Comparison of ENCODE assay signal across 8 mouse cellular contexts in genomic region chr5:36483203-36484101, GRCm38 (mm10). TPM values are rescaled to one million over a fixed set of nuclear protein-coding genes. Genes with fewer than 3 reads are reported as not detected.
DNase-seq lines count a peak whose midpoint lies in the region; ATAC-seq and TF ChIP-seq lines count a peak whose summit lies in the region.

No protein-coding gene starts in this region.

- H3K27me3 ChIP-seq in kidney, embryonic 14.5 days (ENCODE audit: control insufficient read depth, insufficient read depth, low read length), result peaks cover 5% of the 10 kb centered on the region; the same call in 1 of the 2 replicates
- H3K27me3 ChIP-seq in forebrain, embryonic 15.5 days, result no peaks in the 10 kb centered on the region
- peaks cover 9% of the 10 kb centered on the region for H3K27me3 ChIP-seq in hindbrain, embryonic 12.5 days
- peaks cover 16% of the 10 kb centered on the region for H3K27me3 ChIP-seq in limb, embryonic 14.5 days (ENCODE audit: control insufficient read depth, insufficient read depth, low read length)
- H3K27me3 ChIP-seq in midbrain, embryonic 15.5 days (replicated peaks), result no peaks in the 10 kb centered on the region

- H3K4me3 ChIP-seq in kidney, embryonic 14.5 days (ENCODE audit: low read length), result peak overlapping the region; percentile 88
- H3K4me3 ChIP-seq in brown adipose tissue, adult 24 weeks (ENCODE audit: insufficient read depth, low read depth, low read length), result peak overlapping the region; percentile 99
- H3K4me3 ChIP-seq in forebrain, embryonic 15.5 days, result peak overlapping the region; percentile 96
- H3K4me3 ChIP-seq in hindbrain, embryonic 12.5 days, result peak overlapping the region; percentile 80
- H3K4me3 ChIP-seq in limb, embryonic 14.5 days (replicated peaks; ENCODE audit: low read length), result peak overlapping the region; percentile 89
- peak overlapping the region; percentile 95 for H3K4me3 ChIP-seq in midbrain, embryonic 15.5 days

- H3K9ac ChIP-seq in kidney, embryonic 14.5 days (ENCODE audit: low read depth, low read length), result peak overlapping the region; percentile 92
- peak overlapping the region; percentile 96 for H3K9ac ChIP-seq in forebrain, embryonic 15.5 days (replicated peaks)
- H3K9ac ChIP-seq in hindbrain, embryonic 12.5 days, result peak overlapping the region; percentile 94
- H3K9ac ChIP-seq in limb, embryonic 14.5 days (ENCODE audit: low read depth, low read length, severe bottlenecking), result peak overlapping the region; percentile 77
- H3K9ac ChIP-seq in midbrain, embryonic 15.5 days, result peak overlapping the region; percentile 94

- DNase-seq in kidney, adult 11 months, result no peak
- DNase-seq in limb, embryonic 14.5 days (ENCODE audit: low spot score), result peak; percentile 23
- peak; percentile 71 for DNase-seq in testis, postnatal 10 days (ENCODE audit: low spot score)

- no peak overlapping the region for H3K27ac ChIP-seq in kidney, embryonic 14.5 days (ENCODE audit: low read depth, low read length)
- H3K27ac ChIP-seq in brown adipose tissue, adult 24 weeks (replicated peaks; ENCODE audit: low read depth, low read length), result peak overlapping the region; percentile 75
- H3K27ac ChIP-seq in forebrain, embryonic 15.5 days (replicated peaks), result peak overlapping the region; percentile 78
- peak overlapping the region; percentile 82 for H3K27ac ChIP-seq in hindbrain, embryonic 12.5 days
- 0 out of 2 replicates have a peak overlapping the region, but pooled peaks have one; percentile 39 for H3K27ac ChIP-seq in limb, embryonic 14.5 days (replicated peaks; ENCODE audit: low read depth, low read length)
- peak overlapping the region; percentile 84 for H3K27ac ChIP-seq in midbrain, embryonic 15.5 days

- H3K36me3 ChIP-seq in kidney, embryonic 14.5 days (ENCODE audit: control insufficient read depth, insufficient read depth, low read length), result no peaks in the 10 kb centered on the region
- no peaks in the 10 kb centered on the region for H3K36me3 ChIP-seq in forebrain, embryonic 15.5 days
- H3K36me3 ChIP-seq in hindbrain, embryonic 12.5 days, result no peaks in the 10 kb centered on the region
- no peaks in the 10 kb centered on the region; the same call in 1 of the 2 replicates for H3K36me3 ChIP-seq in limb, embryonic 14.5 days (ENCODE audit: control insufficient read depth, insufficient read depth, low read length)
- H3K36me3 ChIP-seq in midbrain, embryonic 15.5 days (replicated peaks), result no peaks in the 10 kb centered on the region

- ATAC-seq in kidney, embryonic 14.5 days (ENCODE audit: low FRiP score, low TSS enrichment), result peak; percentile 45
- ATAC-seq in forebrain, embryonic 15.5 days (replicated peaks), result peak; percentile 26
- ATAC-seq in hindbrain, embryonic 12.5 days (ENCODE audit: low FRiP score), result peak; percentile 35
- ATAC-seq in limb, embryonic 14.5 days (ENCODE audit: low FRiP score, low read depth), result peak; percentile 17; the same call in 1 of the 2 replicates
- ATAC-seq in midbrain, embryonic 15.5 days (replicated peaks), result peak; percentile 68

- peak overlapping the region; percentile 86 for H3K4me2 ChIP-seq in kidney, embryonic 14.5 days (replicated peaks; ENCODE audit: low read depth, low read length)
- H3K4me2 ChIP-seq in forebrain, embryonic 15.5 days (replicated peaks), result peak overlapping the region; percentile 70
- H3K4me2 ChIP-seq in hindbrain, embryonic 12.5 days (replicated peaks), result peak overlapping the region; percentile 79
- peak overlapping the region; percentile 91 for H3K4me2 ChIP-seq in limb, embryonic 14.5 days (replicated peaks; ENCODE audit: low read depth, low read length, severe bottlenecking)
- peak overlapping the region; percentile 70 for H3K4me2 ChIP-seq in midbrain, embryonic 15.5 days

- peaks cover 17% of the 10 kb centered on the region for H3K4me1 ChIP-seq in kidney, embryonic 14.5 days (ENCODE audit: control insufficient read depth, insufficient read depth, low read length)
- H3K4me1 ChIP-seq in brown adipose tissue, adult 24 weeks (ENCODE audit: control insufficient read depth, insufficient read depth, insufficient read length, low read length), result peaks cover 41% of the 10 kb centered on the region
- peaks cover 39% of the 10 kb centered on the region for H3K4me1 ChIP-seq in forebrain, embryonic 15.5 days
- peaks cover 50% of the 10 kb centered on the region for H3K4me1 ChIP-seq in hindbrain, embryonic 12.5 days
- peaks cover 15% of the 10 kb centered on the region for H3K4me1 ChIP-seq in limb, embryonic 14.5 days (ENCODE audit: control insufficient read depth, insufficient read depth, low read length)
- H3K4me1 ChIP-seq in midbrain, embryonic 15.5 days, result peaks cover 42% of the 10 kb centered on the region

- TF ChIP-seq POLR2A in limb, embryonic 14.5 days (IDR thresholded peaks at IDR 0.05; ENCODE audit: borderline replicate concordance, extremely low read depth, insufficient read depth, insufficient read length), result no peak

- 1% methylated on average over 57 of the region's 58 CpGs for WGBS in kidney, embryonic 14.5 days
- WGBS in forebrain, embryonic 15.5 days, result 1% methylated on average over 56 of the region's 58 CpGs
- WGBS in hindbrain, embryonic 12.5 days, result 1% methylated on average over 58 of the region's 58 CpGs
- WGBS in limb, embryonic 14.5 days, result 2% methylated on average over 41 of the region's 58 CpGs
- WGBS in midbrain, embryonic 15.5 days, result 1% methylated on average over 53 of the region's 58 CpGs

- H3K9me3 ChIP-seq in kidney, embryonic 14.5 days (ENCODE audit: control insufficient read depth, low read length), result no peaks in the 10 kb centered on the region
- H3K9me3 ChIP-seq in forebrain, embryonic 15.5 days, result no peaks in the 10 kb centered on the region
- H3K9me3 ChIP-seq in hindbrain, embryonic 12.5 days (replicated peaks), result no peaks in the 10 kb centered on the region
- H3K9me3 ChIP-seq in limb, embryonic 14.5 days (ENCODE audit: control insufficient read depth, low read length), result no peaks in the 10 kb centered on the region
- H3K9me3 ChIP-seq in midbrain, embryonic 15.5 days, result no peaks in the 10 kb centered on the region

RNA-seq across cellular contexts. Expression of gene Tada2b, which starts 0.6 kb away (rescaled TPM):
- 3.4 and 3.8 TPM in 2 replicates for polyA plus RNA-seq in kidney, embryonic 14.5 days (2014; fragmentation: Nextera tagmentation; extraction: Ambion mirVana)
- 26.5 and 32.9 TPM in 2 replicates for polyA plus RNA-seq in brown adipose tissue, adult 24 weeks (2012; ENCODE audit: insufficient read depth, insufficient read length, missing spikeins)
- polyA plus RNA-seq in forebrain, embryonic 15.5 days (2015; fragmentation: Nextera tagmentation; extraction: Ambion mirVana), result 2.8 and 2.9 TPM in 2 replicates
- polyA plus RNA-seq in hindbrain, embryonic 12.5 days (2016; fragmentation: Nextera tagmentation; extraction: Ambion mirVana), result 2.5 and 2.7 TPM in 2 replicates
- 11.0 and 12.1 TPM in 2 replicates for polyA plus RNA-seq in limb, embryonic 14.5 days (2012; rRNA removed)
- 3.7 and 4.6 TPM in 2 replicates for polyA plus RNA-seq in limb, embryonic 14.5 days (2014; fragmentation: Nextera tagmentation; extraction: Ambion mirVana)
- polyA plus RNA-seq in midbrain, embryonic 15.5 days (2015; fragmentation: Nextera tagmentation; extraction: Ambion mirVana), result 3.2 and 3.3 TPM in 2 replicates

RNA-seq across cellular contexts. Expression of gene Ccdc96, which starts 0.9 kb away (rescaled TPM):
- polyA plus RNA-seq in kidney, embryonic 14.5 days (2014; fragmentation: Nextera tagmentation; extraction: Ambion mirVana), result 0.17 and 0.58 TPM in 2 replicates
- 0.33 and 0.48 TPM in 2 replicates for polyA plus RNA-seq in brown adipose tissue, adult 24 weeks (2012; ENCODE audit: insufficient read depth, insufficient read length, missing spikeins)
- 3.0 and 3.2 TPM in 2 replicates for polyA plus RNA-seq in forebrain, embryonic 15.5 days (2015; fragmentation: Nextera tagmentation; extraction: Ambion mirVana)
- polyA plus RNA-seq in hindbrain, embryonic 12.5 days (2016; fragmentation: Nextera tagmentation; extraction: Ambion mirVana), result 4.7 and 5.0 TPM in 2 replicates
- polyA plus RNA-seq in limb, embryonic 14.5 days (2012; rRNA removed), result 0.09 and 0.11 TPM in 2 replicates
- 0.08 and 0.15 TPM in 2 replicates for polyA plus RNA-seq in limb, embryonic 14.5 days (2014; fragmentation: Nextera tagmentation; extraction: Ambion mirVana)
- polyA plus RNA-seq in midbrain, embryonic 15.5 days (2015; fragmentation: Nextera tagmentation; extraction: Ambion mirVana), result 3.5 TPM in 2 replicates

RNA-seq across cellular contexts. Expression of gene Grpel1, which starts 18.7 kb away (rescaled TPM):
- polyA plus RNA-seq in kidney, embryonic 14.5 days (2014; fragmentation: Nextera tagmentation; extraction: Ambion mirVana), result 60.1 and 61.8 TPM in 2 replicates
- polyA plus RNA-seq in brown adipose tissue, adult 24 weeks (2012; ENCODE audit: insufficient read depth, insufficient read length, missing spikeins), result 146 and 149 TPM in 2 replicates
- 45.8 and 46.1 TPM in 2 replicates for polyA plus RNA-seq in forebrain, embryonic 15.5 days (2015; fragmentation: Nextera tagmentation; extraction: Ambion mirVana)
- 42.3 and 43.6 TPM in 2 replicates for polyA plus RNA-seq in hindbrain, embryonic 12.5 days (2016; fragmentation: Nextera tagmentation; extraction: Ambion mirVana)
- 18.5 and 22.9 TPM in 2 replicates for polyA plus RNA-seq in limb, embryonic 14.5 days (2012; rRNA removed)
- 52.8 and 52.9 TPM in 2 replicates for polyA plus RNA-seq in limb, embryonic 14.5 days (2014; fragmentation: Nextera tagmentation; extraction: Ambion mirVana)
- 41.0 and 43.0 TPM in 2 replicates for polyA plus RNA-seq in midbrain, embryonic 15.5 days (2015; fragmentation: Nextera tagmentation; extraction: Ambion mirVana)

Comparison
In these comparisons a context has a peak if more than half of its experiments do, and no peak if none do; other contexts are left out.
1. ATAC-seq: peak in every context shown above with its lines; median percentile 68 in midbrain, embryonic 15.5 days; 45 in kidney, embryonic 14.5 days; 35 in hindbrain, embryonic 12.5 days; 26 in forebrain, embryonic 15.5 days; 17 in limb, embryonic 14.5 days.